Mouse (Mus musculus): Measurements from ENCODE around the gene Slc17a5.

DNA sequence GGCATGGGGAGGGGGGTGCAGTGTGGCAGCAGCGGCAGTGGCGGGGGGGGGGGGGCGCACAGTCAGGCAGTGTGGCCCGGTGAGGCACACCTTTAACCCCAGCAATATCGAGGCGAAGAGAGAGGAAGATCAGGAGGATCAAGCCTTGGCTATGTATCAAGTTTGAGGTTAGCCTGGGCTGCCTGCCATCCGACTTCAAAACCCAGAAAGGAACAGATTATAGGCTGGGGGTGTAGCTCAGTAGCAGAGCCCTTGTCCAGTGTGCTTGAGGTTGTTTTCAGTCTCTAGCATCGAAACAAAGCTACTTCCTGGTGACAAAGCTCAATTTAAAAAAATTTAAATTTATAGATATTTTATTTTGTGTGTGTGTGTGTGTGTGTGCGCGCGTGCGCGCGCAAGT is 46.1 kb downstream of the Slc17a5 start:
- TF ChIP-seq POLR2A (IDR thresholded peaks at IDR 0.05; ENCODE audit: extremely low read depth, insufficient read depth, low read length) = no peak
- TF ChIP-seq CTCF (IDR thresholded peaks at IDR 0.05; ENCODE audit: low read depth, low read length) = no peak
